Mouse (Mus musculus) ES-E14 (cell line): ENCODE measurements around the gene Kctd6. TPM values are rescaled to one million over a fixed set of nuclear protein-coding genes. Genes with fewer than 3 reads are reported as not detected.

Experiments
- DNase-seq: peaks from one replicate; pipeline ENCODE4 v3.0.0-alpha.2; 2013; ENCODE audit warnings: low read depth, low spot score
- H3K27ac ChIP-seq: 2 replicates; pipeline ENCODE4 v1.5.1; 2012; ENCODE audit warnings: low read depth, mild to moderate bottlenecking, low read length, moderate library complexity, mixed read lengths; ENCODE audit not compliant: poor library complexity, insufficient read depth, severe bottlenecking
- H3K36me3 ChIP-seq: 2 replicates; pipeline ENCODE4 v1.6.1; 2012; ENCODE audit warnings: mild to moderate bottlenecking, low read length, moderate library complexity, mixed read lengths; ENCODE audit not compliant: control insufficient read depth, poor library complexity, insufficient read depth, severe bottlenecking
- H3K4me1 ChIP-seq, 2 experiments: fragments of 150-350 bp in 1 of 2; sonication (generic) in 1 of 2; 2 replicates each; pipeline ENCODE4 v1.6.1; 2012; ENCODE audit warnings: low read length in 2 of 2, mild to moderate bottlenecking in 1 of 2, mixed read lengths in 1 of 2; ENCODE audit not compliant: control insufficient read depth in 2 of 2, insufficient read depth in 2 of 2, poor library complexity in 1 of 2
- H3K4me3 ChIP-seq, 2 experiments: fragments of 150-350 bp in 1 of 2; sonication (generic) in 1 of 2; 2 replicates each; pipeline ENCODE4 v1.5.1; 2012; ENCODE audit warnings: low read length in 2 of 2, low read depth in 1 of 2, mild to moderate bottlenecking in 1 of 2, mixed read lengths in 1 of 2; ENCODE audit not compliant: insufficient read depth in 1 of 2, poor library complexity in 1 of 2, severe bottlenecking in 1 of 2
- H3K9ac ChIP-seq: 2 replicates; pipeline ENCODE4 v1.6.1; 2012; ENCODE audit warnings: low read depth, mild to moderate bottlenecking, low read length, mixed read lengths; ENCODE audit not compliant: poor library complexity, insufficient read depth, severe bottlenecking
- H3K9me3 ChIP-seq: fragments of 150-350 bp; sonication (generic); 2 replicates; pipeline ENCODE4 v1.6.1; 2012; ENCODE audit warnings: low read depth, mild to moderate bottlenecking, low read length; ENCODE audit not compliant: control insufficient read depth, insufficient read depth
- CHD2 ChIP-seq: IDR thresholded peaks from 2 replicates; pipeline ENCODE4 v1.6.1; 2014; ENCODE audit warnings: mild to moderate bottlenecking, low read depth, low read length, inconsistent platforms
- HCFC1 ChIP-seq: IDR thresholded peaks from 2 replicates; pipeline ENCODE4 v1.6.1; 2012; ENCODE audit warnings: low read length, inconsistent platforms, borderline replicate concordance; ENCODE audit not compliant: insufficient read depth
- MAFK ChIP-seq: IDR thresholded peaks from 2 replicates; pipeline ENCODE4 v1.6.1; 2014; ENCODE audit warnings: mild to moderate bottlenecking, low read depth, low read length, inconsistent platforms; ENCODE audit not compliant: insufficient read depth
- ZC3H11A ChIP-seq: IDR thresholded peaks from 2 replicates; pipeline ENCODE4 v1.6.1; 2012; ENCODE audit warnings: low read depth, mild to moderate bottlenecking, inconsistent platforms, low read length, borderline replicate concordance
- ZNF384 ChIP-seq: IDR thresholded peaks from 2 replicates; pipeline ENCODE4 v1.6.1; 2012; ENCODE audit warnings: low read depth, low read length, inconsistent platforms
- in situ Hi-C, 2 experiments: fragments of 600-800 bp; cut with MboI; formaldehyde crosslinking; loops; one replicate each; pipeline ENCODE4 v1.15.1; 2025; ENCODE audit warnings: low sequenced_read_pairs in 2 of 2, inconsistent platforms in 1 of 2; ENCODE audit not compliant: unreplicated experiment in 2 of 2
- total RNA-seq: library from RNA; depleted of rRNA; stranded (reverse); fragments of 300-350 nt; gene quantifications from 2 replicates; pipeline ENCODE4 v1.2.3, GENCODE M21; 2012

The Kctd6 gene
- total RNA-seq, 1 experiment = 11.9 TPM

GRCm38 (mm10) chr14:8206179-8206910 lies 7.6 kb upstream of the Kctd6 start:
- no peak overlapping the region for H3K4me3 ChIP-seq
- TF ChIP-seq MAFK (no peak), HCFC1 (no peak), ZC3H11A (no peak), ZNF384 (no peak), CHD2 (no peak)
- in situ Hi-C loops = no loop called here
- no peaks in the 10 kb centered on the region for H3K36me3 ChIP-seq
- H3K9me3 ChIP-seq = no peaks in the 10 kb centered on the region
- no peak overlapping the region for H3K9ac ChIP-seq
- DNase-seq = no peak
- no peak overlapping the region for H3K27ac ChIP-seq
- peaks cover 4 to 8% of the 10 kb centered on the region in 2 experiments; a peak in 3 of 4 replicates for H3K4me1 ChIP-seq

- Histone ChIP-seq H3K27ac (peak overlapping the region; percentile 29), H3K9ac (no peak overlapping the region), H3K4me3 (no peak overlapping the region), H3K9me3 (no peaks in the 10 kb centered on the region), H3K4me1 (peaks cover 4 to 8% of the 10 kb centered on the region in 2 experiments; a peak in 3 of 4 replicates), H3K36me3 (no peaks in the 10 kb centered on the region)
- in situ Hi-C loops = no loop called here
- TF ChIP-seq ZC3H11A = no peak
- no peak for TF ChIP-seq ZNF384
- TF ChIP-seq MAFK = no peak
- TF ChIP-seq CHD2 = no peak
- no peak for TF ChIP-seq HCFC1
- no peak for DNase-seq
Observed at GRCm38 (mm10) chr14:8207105-8207504, 6.8 kb upstream of the Kctd6 start.

GRCm38 (mm10) chr14:8207543-8207942 lies 6.4 kb upstream of the Kctd6 start:
- Histone ChIP-seq H3K9me3 (no peaks in the 10 kb centered on the region), H3K9ac (no peak overlapping the region), H3K4me3 (no peak overlapping the region), H3K27ac (peak overlapping the region; percentile 29; the same call in 1 of the 2 replicates), H3K4me1 (peaks cover 4 to 8% of the 10 kb centered on the region in 2 experiments; a peak in 3 of 4 replicates), H3K36me3 (no peaks in the 10 kb centered on the region)
- no peak for TF ChIP-seq MAFK
- no peak for TF ChIP-seq ZC3H11A
- TF ChIP-seq ZNF384 = no peak
- no peak for TF ChIP-seq HCFC1
- TF ChIP-seq CHD2 = no peak
- DNase-seq = no peak
- in situ Hi-C loops = no loop called here

DNA sequence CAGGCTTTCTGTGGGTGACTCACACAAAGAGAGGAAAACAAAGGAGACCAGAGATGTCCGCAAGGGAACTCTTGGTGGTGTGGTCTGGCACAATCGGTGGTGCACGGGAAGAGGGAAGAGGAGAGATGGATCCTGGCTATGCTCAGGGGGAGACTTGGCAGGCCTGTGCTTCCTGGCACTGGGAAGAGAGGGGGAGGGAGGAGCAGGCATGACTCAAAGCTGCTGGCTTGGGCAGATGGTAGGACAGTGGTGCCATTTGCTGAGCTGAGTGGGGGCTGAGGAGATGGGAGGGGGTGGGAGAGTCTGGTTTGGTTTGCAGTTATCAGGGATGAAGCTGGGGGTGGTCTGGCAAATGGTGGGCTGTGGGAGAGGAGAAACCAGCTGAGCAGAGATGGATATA lies 5.1 kb upstream of the Kctd6 start:
- H3K9me3 ChIP-seq = no peaks in the 10 kb centered on the region
- no peak for DNase-seq
- in situ Hi-C loops = no loop called here
- no peaks in the 10 kb centered on the region for H3K36me3 ChIP-seq
- TF ChIP-seq MAFK = no peak
- no peak for TF ChIP-seq HCFC1
- TF ChIP-seq ZNF384 = no peak
- no peak overlapping the region for H3K4me3 ChIP-seq
- no peak overlapping the region for H3K9ac ChIP-seq
- H3K27ac ChIP-seq = no peak overlapping the region
- H3K4me1 ChIP-seq = peaks cover 4 to 8% of the 10 kb centered on the region in 2 experiments; a peak in 3 of 4 replicates
